Mouse (Mus musculus) MEL (cell line): ENCODE measurements at regions not wholly inside any gene's neighbourhood (a gene's known extent, or its start where the extent isn't known, plus 50 kb on each side); places are given as distances from the start of the nearest gene placed in this dataset.

ENCODE experiments used
- CTCF ChIP-seq, 3 experiments: IDR thresholded peaks in 2 of 3; conservative IDR thresholded peaks in 1 of 3; 2 replicates each; pipeline ENCODE4 v1.5.1; 2011 to 2012; ENCODE audit warnings: low read length in 3 of 3, low read depth in 2 of 3, mild to moderate bottlenecking in 2 of 3, improper control_type of control experiment in 1 of 3, inconsistent platforms in 1 of 3, mixed read lengths in 1 of 3, moderate library complexity in 1 of 3; ENCODE audit not compliant: control insufficient read depth in 1 of 3, insufficient read depth in 1 of 3, poor library complexity in 1 of 3, severe bottlenecking in 1 of 3
- MAX ChIP-seq: IDR thresholded peaks from 2 replicates; pipeline ENCODE4 v1.6.1; 2011; ENCODE audit warnings: low read length, improper control_type of control experiment

DNA sequence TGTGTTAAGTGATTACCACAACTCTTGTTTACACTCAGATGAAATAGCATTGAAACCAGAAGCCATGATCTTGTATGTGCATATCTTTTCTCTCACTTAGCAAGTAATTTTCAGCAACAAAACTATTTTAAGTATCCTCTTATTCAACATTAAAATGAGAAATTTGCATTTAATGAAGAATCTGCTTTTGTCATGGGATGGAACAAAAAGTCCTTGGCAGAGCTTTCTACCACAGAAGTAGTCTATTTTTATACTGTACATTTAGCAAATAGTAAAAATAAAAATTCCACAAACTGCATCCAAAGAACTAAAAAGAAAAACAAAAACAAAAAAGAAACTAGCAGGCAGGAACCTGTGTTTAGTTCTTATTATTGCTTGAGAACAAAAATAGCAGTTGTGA is 1381.5 kb upstream of the Cited2 start:
- TF ChIP-seq CTCF (IDR thresholded peaks at IDR 0.05 in 2 of 3, conservative IDR thresholded peaks at IDR 0.05 in 1 of 3; ENCODE audit: control insufficient read depth in 1 of 3, insufficient read depth in 1 of 3, low read depth in 2 of 3, low read length in 3 of 3, poor library complexity in 1 of 3, severe bottlenecking in 1 of 3) (no peak), MAX (no peak)
